Mouse (Mus musculus) naive thymus-derived CD4-positive, alpha-beta T cell, adult 2 months (primary cell): ENCODE data around the gene Igsf21.

Source experiments
- DNase-seq: peaks from one replicate; pipeline ENCODE4 v3.0.0-alpha.2; 2011; ENCODE audit warnings: low read depth

The Igsf21 gene

GRCm38 (mm10) chr4:140246180-140247005, at the start of gene Igsf21:
Igsf21 (minus strand) TSS chr4:140246784.
- no peak for DNase-seq

- DNase-seq = no peak
These were observed 39.2 kb upstream of the Igsf21 start for GRCm38 (mm10) chr4:140285726-140286316.

- DNase-seq = no peak
These were observed 36.8 kb upstream of the Igsf21 start for GRCm38 (mm10) chr4:140283398-140283797.

GRCm38 (mm10) chr4:140278269-140278668, 31.7 kb upstream of the Igsf21 start:
- DNase-seq = no peak

- DNase-seq = no peak
These were observed 25.3 kb upstream of the Igsf21 start for GRCm38 (mm10) chr4:140271913-140272312.

DNA sequence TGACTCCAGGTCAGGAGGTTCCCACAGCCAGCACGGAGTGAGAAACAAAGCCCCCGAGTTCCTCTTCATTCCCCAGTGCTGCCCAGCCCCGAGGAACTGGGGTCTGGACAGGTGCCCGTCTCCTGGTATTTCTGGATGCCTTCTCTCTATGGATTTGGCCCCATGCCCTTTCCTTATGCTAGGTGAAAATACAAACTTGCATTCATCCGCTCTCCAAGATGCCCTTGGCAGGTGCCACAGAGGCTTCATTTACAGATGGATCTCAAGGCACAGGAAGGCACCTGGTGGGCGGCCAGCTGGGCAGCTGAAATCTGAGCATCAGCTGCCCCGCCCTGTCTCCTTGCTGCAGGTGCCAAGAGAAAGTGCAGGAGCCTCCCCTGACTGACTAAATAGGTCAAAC, 23.9 kb upstream of the Igsf21 start:
- DNase-seq = no peak

DNA sequence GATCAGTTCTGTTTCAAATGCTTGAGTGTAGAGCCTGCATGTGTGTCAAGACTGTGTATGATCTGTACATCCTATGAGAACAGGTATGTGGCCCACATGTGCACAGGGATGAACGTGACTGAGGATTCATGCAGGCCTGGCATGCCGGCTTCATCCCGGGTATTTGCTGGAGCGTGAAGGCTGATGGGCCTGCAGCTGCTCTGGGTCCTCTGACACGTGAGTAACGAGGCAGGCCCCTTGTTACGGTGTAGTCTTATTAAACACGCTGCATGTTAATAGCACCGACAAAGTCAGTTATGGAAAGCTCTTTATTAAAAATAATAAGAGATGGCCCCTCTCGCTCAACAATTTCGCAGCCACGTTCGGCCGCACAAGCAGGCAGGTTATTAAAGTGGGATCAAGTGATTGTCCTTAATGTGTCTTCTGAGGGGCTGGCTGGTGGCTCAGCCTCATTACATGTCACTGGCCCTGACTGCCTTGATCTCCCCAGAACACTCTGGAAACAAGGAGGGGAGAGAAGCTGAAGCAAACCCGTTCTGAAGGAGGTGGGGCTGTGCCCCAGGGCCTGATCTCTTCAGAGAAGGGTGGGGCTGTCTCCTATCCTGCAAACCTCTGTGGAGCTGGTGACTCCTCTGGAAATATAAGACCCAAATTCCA, 22.7 kb upstream of the Igsf21 start:
- DNase-seq = no peak

- no peak for DNase-seq
These were observed 21.3 kb upstream of the Igsf21 start for GRCm38 (mm10) chr4:140267835-140268234.

GRCm38 (mm10) chr4:140267086-140267485, 20.5 kb upstream of the Igsf21 start:
- no peak for DNase-seq

- DNase-seq = no peak
These were observed 12.4 kb upstream of the Igsf21 start for GRCm38 (mm10) chr4:140258968-140259367.

DNA sequence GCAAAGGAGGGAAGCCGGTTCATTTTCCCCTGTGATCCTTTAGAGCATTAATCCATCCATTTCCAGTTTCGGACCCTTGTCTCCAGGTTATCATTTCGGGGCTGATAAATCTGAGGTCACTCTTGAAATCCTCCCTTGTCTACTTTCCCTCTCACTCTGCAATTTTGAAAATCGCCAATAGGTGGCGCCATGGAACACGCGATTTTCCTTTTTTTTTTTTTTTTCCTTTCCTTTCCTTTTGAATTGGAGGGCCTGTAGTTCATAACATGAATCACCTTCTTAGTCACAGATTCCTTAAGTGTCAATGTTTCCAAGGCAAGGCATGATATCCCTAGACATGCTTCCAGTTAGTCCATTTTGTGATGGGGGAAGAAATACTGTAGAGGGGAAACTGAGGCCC, 5.8 kb upstream of the Igsf21 start:
- DNase-seq = no peak

DNA sequence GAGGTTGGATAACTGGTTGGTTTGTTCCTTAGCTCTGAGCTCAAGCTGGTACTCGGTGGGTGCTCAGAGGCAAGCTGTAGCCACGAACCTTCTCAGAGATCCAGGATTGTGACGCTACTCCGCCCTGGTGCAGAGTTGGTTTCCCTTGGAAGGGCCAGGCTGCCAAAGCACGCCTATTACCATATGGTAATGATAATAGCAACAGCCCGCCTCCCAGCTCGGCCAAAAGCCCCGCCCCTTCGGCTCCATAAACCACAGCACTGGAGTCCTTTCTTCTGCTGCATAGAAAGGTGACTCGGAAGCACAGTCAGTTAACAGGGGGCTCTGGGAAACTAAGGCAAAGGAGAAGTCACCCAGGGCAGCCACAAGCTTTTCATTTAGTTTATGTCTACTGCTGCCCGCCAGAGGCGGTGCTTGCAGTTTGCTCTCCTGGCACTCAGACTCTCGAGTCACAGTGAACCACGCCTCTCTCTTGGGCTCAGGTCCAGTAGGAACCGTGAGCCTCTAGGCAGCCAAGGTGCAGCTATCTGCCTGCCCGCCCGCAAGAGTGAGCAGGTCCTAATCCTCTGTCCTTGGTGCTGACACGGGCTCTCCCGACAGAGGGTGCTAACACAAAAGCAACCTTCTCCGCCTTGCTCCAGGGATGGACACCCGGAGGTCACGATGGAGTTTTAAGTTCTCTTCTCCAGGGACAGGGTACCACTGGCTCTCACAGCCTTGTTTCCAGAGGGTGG, 2.6 kb upstream of the Igsf21 start:
- DNase-seq = no peak

DNA sequence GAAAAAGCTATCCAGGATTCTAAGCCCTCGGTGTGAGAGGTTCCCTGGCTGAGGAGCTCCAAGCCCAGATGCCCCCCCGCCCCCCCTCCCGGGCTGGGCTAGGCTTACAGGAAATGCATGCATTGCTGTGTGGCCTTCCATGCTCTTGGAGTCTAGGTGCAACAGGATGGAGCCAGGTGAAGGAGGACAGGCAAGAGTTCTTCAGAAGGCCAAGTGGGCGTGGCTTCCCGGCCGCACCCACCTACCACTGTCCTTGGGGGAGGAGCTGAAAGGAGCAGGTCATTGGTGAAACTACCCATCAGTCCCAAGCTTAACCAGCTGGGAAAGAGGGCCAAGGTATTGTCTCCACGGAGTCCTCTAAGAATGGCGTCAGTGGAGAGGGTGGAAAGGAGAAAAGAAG, 1.8 kb upstream of the Igsf21 start:
- DNase-seq = no peak

DNA sequence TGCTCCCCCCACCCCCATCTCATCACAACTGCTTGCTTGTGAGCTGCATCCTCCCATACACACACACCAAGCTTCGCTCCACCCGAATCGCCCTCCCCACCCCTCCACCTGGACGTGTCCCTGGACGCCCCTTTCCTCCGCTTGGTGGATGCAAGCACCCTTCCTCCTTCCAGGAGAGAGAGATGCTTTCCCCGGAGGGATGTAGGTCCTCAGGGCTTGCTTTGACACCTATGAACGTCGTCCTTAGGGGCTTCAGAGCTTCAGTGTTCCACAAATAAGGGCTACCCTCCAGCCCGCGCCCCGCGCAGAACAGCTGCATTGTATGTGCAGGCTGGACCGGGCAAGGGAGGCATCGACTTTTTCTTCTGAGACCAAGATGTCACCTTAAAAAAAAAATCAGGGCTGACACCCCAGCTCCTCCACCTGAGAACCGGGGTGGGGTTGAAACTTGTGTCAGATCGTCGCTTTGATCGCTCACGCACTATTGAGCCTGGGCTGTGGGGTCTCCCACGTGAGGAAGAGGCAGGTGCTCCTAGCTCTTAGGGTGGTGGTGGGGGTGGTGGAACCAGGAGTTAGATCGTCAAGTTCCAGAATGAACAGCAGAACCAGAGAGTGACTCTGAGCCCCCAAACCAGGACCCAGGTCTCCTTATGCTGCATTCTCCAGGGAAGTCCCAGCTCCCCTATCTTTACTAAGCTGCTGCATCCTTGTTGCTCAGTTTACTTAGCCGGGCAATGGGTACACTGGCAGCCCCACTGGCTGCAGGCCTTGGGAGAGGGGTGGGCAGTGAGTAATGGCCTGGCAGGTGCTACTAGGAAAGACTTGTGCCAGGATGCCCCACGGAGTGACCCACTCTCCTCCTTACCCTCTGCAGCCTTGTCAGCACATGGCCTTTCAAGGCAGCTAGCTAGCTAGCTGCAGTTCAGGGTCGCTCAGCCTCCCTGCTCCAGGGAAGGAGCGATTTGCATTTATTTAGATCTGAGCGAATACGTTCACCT, 721 bp upstream of the Igsf21 start:
- DNase-seq = no peak

- DNase-seq = no peak
These were observed 1.1 kb downstream of the Igsf21 start for GRCm38 (mm10) chr4:140245286-140246179.

DNA sequence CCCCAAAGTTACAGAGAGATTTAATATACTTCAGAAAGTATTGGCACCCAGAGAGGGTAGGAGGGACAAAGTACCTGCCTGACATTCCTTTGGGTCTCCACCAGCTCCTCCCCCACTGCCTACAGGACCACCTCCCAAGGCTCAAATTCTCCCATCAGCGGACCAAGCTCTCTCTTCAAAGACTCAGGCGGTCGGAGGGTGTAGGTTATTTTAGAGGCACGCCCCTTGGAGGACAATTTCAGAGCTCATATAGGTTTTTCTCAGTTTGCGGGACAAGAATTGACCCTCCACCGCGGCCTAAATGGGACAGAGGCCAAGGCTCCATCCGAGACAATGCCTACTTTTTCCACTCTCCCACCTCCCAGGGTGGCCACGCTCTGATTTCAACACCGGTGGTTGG, 1.7 kb downstream of the Igsf21 start:
- no peak for DNase-seq

- DNase-seq = no peak
These were observed 2.3 kb downstream of the Igsf21 start for GRCm38 (mm10) chr4:140244161-140244813.

GRCm38 (mm10) chr4:140243231-140243630, 3.4 kb downstream of the Igsf21 start:
- no peak for DNase-seq

DNA sequence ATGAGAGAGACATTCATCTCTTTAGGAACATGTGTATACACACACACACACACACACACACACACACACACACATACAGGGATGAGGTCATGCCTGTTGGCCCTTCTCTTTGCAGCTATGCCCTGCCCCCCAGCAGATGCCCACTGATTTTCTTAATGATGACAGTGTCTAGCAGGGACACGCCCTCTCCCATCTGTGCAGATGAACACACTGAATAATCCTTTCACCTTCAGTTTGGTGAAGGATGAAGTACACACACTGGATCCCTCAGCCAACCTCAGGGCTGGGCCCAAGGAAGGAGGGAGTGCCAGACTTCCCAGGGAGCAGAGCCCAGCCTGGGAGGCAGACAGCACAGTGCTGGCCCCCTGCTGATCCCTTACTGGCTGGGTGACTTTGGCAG, 4.3 kb downstream of the Igsf21 start:
- no peak for DNase-seq

GRCm38 (mm10) chr4:140237305-140237741, 9.3 kb downstream of the Igsf21 start:
- DNase-seq = no peak
